Mouse (Mus musculus): ENCODE measurements around the gene Adtrp.
A peak's percentile ranks its signal among the peaks of the same experiment; 100 is the strongest.

Gene Adtrp

DNA sequence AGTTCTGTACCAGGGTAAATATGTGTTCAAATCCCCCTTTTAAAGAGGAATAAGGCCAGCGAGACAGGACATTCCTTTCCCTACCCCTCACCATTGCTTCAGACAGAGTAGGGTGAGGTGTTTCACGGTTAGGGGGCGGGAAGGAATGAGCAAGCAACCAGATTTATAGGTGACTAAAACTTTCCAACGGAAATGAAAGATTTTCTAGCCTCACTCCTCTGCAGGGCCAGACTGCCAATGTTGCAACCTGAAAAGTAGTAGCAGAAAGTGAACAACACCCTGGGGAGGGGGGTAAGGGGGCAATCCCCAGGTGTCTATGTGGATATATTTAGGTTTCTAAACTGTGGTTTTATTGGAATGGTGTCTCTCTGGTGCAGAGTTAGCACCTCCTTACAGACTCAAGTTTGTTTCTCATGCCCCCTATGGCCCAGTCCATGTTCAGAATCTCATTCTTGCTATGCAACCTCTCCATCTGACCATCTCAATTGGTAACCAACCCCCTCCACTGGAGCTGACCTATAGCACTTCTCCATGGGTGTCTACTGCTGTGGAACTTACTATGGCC, 73.6 kb downstream of the Adtrp start:
- no peak for DNase-seq

DNA sequence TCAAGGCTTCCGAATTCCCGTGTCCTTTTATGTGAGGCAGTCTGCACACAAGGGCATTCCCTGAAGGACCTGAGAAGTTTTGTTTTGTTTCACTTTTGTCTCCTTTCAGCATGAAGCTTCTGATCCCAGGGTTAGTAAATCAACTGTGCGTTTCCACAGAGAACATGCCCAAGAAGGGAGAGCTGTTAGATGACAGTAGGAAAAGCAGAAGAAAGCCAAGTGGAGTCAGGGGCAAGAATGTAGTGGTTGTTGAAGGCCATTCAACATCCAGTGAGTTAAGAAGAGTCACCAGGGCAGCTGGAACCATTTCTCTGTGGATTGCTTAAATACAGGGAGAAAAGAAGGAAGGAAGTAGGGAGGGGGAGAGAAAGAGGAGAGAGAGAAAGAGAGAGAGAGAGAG, 76.4 kb downstream of the Adtrp start:
- DNase-seq, result no peak

DNA sequence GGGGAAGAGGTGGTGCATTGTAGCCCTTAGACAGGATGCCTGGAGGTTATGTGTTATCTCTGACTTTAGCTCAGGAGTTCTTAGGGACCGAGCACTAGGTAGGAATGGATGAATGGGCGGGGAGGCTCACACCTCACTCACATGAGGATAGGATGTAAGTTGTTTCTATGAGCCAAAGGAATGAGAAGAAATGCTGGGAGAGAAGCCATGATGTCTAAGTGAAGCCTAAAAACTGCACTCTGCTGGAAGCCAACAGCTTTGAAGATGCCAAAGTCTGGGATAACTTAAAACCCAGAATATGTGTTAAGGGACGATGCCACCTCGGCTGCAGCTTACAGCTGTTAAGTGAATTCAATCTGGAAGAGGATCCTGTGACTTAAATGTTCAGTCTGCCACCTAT, 79.5 kb downstream of the Adtrp start:
- DNase-seq, result no peak

DNA sequence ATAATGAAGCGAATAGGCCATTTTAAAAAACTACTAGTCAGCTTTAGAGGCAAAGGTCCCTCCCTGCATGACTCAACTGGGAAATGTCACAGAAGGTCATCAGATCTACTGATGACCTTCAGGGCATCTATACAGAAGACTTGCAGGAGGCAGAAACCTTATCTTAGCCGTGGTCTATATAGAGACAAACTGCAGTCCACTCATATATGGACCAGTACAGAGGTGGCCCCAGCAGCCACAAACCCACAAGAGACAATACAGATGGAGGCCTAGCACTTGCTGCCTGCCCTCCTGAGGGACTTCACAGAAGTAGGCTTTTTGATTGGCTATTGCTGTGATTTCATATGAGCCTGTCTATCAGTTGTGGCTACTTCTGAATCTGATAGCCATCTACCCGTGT, 85.5 kb downstream of the Adtrp start:
- DNase-seq, result no peak

DNA sequence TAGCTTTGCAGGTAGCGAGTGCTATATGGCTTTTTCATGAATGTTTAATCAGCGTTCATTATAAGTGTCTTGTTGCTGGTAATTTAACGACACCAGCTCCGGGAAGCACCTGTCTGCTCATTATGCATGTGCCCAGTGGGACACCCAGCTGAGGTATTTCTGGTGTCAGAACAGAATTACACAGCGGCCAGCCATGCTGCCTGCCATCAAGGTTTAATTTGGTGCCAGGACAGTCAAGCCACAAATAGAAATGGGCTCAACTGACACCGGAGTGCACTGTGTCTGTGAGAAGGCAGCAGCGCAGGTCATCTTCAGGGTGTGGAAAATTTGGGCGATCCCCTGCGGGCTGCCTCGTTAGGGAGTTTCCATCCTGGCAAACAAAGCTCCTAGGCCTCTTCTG, 87.0 kb downstream of the Adtrp start:
- DNase-seq, result no peak

DNA sequence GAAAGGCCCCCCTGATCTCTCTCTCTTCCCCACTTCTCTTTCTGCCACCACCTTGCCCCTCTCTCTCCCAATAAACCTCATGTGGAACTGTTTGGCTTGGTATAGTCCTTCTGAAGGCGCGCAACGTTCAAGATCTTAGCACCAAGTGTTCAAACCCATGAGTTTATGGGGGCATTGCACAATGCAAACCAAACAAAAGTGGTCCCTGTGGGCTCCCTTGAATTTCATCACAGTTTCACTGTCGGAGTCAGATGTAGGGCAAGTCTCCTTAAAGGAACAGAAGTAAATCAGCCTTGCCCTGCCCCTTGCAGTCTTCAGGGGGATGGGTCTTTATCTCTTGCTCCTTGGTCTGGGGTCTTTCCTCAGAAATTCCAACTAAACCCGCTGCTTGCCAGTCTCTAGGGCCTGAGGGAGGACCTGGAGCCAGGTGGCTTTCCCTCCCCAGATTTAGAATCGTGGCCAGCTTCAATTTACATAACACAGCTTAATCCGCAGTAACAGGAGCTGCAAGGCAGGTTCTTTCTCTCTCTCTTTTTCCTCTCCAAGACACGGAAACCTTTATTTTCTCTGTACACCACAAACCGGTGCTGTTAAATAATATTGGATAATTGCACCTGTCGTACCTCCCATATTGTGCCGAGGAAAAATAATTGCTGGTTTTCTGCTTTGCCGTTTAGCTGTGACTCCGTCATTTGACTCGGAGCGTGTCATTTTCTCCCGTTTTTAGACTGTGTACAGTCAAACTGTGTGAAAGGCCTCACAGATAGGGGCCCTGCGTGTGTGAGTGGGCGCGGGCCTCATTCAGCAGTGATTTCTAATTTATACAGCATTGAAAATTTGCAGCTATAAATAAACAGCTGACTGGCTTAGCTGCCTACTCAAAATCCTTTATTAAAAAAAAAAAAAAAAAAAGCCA, 88.7 kb downstream of the Adtrp start:
- DNase-seq, result no peak

DNA sequence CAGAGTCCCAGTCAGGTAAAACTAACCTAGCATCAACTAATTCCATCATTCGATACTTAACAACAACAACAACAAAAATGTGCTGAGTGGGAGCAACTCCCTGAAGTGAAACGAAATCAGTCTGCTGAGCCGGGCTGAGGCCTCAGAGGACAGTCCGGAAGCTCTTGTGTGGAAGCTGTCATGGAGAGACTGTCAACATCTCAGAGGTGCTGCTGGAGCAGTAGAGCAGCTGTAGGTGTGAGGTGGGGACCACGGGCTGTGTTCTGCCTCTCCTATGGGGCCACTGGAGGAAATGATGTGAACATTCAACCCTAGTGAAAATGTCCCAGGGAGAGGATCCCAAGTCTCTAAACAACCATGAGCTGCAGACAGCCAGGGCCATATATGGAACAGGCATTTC, 94.4 kb downstream of the Adtrp start:
- no peak for DNase-seq

DNA sequence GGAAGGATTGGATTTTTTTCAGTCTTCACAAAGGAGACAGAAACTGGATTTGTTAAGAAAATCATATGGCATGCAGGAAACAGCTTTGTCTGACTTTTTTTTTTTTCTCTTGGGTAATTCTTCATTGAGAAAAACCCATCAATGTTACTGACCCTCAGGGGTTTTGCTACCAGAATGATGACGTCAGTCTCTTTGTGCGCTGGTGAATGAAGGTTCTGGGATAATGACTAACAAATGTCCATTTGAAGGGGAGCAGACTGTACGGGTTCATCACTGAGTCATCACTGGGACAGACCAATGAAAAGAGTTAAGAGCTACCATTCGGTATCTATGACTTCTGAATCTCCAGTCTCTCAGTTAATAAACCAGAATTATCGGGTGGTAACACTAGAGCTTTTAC, 97.0 kb downstream of the Adtrp start:
- DNase-seq, result no peak

DNA sequence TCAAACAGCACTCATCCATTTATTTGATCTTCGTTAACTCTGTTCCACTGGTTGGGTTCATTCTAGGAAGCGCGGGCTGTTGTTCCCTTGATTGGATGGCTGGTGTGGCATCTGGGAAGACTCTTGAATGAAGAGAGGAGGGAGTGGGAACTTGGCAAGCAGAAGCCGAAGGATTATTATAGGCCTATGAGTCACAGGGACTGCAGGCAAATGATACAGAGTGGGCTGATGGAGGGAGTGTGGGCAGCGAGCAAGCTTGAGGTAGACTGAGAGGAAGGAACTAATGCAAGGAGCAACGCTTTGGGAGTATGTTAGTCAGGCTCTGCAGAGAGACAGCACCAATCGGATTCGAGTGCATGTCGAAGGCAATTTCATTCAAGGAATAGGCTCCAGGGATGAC, 98.6 kb downstream of the Adtrp start:
- no peak for DNase-seq

DNA sequence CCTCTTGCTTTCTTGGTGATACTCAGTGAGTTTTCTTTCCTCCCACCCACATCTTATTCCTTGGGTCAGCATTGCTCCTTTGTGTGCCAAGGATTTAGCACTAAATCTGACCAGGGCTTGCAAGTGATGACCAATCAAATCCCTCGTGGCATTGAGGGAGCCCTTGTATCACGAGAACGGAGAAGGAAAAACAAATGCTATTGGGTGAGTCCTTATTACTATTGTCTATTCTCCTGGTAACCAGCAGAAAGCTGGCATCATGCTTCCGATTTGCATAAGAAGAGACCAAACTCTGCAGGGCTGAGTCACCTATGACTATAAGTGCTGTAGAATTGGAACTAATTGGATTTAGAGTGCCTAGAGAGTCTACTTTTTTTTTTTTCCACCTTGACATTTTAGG, 99.8 kb downstream of the Adtrp start:
- no peak for DNase-seq

DNA sequence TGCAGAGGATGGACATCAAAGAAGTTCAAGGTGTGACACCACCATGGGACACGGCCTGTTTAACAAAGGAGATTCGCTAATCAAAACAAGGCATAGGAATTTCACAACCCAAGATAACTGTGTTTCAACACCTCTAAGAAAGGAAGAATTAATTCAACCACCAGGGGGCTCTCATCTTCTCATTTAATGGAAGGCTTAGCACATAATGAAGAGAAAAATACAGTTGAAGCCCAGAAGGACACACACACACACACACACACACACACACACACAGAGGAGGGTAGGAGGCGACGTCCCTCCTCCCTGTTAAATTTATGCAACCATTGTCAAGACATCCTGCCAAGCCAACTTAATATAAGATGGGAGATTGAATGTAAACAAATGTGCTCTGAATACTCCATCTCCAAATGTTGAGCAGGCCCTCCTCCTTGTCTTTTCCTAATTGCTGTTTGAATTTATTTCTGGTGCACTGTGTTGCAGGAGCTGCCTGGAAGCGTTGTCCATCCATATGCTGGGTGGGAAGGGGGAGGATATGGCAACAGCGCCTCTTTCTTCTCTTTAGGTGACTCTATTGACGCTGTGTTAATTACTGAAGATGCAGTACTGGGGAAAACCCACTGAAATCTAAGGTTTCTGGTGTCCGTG, 100.4 kb downstream of the Adtrp start:
- DNase-seq, result peak; percentile 42 to 58

DNA sequence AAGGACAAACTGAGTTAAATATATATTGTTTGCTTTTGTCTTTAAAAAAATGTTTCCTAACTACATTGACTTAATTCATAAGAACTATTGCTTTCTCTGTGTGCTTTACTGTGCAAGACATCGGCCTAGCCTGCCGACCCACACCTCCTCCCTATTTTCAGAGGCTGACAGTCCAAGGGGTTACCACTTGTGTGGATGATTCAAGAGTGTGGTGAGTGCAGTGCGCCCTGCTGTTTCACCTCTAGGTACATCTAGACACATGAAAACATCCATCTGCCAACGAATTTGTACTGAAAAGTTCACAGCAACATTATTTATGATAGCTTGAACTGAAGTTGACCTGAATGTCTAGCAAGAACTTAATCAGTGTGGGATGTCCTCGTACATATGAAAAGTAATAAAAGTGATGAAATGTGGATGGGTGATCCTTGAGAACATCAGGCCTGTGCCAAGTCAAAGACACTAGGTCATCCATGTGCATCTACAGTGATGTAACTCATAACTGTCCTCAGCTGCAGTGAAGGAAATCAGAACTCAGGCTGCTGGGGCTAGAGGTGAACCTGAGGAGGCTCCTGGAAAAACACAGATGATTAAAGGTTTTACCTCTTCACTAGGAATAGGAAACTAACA, 106.9 kb downstream of the Adtrp start:
- no peak for DNase-seq

DNA sequence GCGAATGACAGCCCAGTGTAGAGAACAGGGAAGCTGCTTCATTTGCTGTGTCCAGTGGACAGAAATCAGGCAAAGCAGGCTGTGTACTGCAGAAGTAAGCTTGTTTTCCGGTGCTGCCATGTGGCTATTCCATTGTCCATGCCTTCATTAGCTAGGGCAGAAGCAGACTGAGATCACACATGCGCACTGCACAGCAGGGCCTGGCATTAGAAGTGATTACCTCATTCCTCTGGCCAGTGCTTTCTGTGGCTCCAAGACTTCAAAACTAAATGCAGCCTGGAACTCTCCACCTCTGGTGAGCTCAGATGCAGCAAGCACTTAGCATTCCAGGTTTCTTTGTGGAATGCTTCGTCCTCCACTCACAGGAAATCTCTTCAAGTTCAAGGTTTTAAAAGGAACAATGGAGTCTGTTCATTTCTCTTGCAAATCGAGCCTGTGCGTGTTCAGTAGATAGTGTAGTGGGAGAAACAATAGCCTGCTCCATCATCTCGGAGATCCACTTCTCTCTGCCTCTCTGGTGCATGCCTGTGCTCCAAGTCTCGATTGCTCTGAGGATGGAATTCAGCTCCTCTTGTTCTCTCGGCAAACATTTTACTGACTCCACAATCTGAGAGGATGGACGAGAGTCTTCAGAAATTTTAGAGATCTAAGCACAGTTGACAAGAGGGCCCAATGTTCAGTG, 109.7 kb downstream of the Adtrp start:
- no peak for DNase-seq

DNA sequence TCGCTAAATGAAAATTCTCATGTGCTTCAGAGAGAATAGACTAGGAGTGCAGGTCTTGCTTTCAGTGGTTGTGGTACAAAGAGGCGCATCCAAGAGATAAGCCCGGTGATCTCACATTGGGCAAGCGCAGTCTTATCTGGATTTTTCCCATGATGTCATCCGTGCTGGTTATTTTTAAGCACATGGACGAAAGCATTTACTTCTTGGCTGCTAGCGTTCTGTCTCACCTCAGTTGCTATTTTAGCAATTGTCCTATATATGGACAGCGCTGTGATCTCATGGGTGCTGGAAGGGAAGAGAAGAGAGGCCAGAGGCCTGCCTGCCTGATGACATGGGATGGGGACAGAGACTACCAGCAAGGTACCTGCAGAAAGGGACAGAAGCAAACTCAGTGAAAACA, 117.8 kb downstream of the Adtrp start:
- DNase-seq, result no peak

DNA sequence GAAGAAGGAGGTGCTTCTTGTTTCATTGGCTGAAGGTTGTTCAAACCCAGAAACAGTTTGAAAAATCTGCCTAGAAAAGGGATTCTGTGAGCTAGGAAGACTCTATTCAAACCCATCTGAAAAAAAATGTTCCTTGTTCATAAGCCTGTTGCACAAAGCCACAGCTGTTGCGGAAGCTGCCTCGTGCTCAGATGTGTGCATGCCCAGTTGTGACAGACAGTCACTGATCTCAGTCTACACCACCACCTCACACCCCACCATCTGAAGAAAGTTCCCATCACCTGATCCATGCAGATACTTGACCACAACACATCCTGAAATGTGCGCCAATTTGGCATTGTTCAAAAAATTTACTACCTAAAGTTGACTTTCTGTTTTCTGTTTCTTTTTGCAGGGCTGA, 119.7 kb downstream of the Adtrp start:
- no peak for DNase-seq

DNA sequence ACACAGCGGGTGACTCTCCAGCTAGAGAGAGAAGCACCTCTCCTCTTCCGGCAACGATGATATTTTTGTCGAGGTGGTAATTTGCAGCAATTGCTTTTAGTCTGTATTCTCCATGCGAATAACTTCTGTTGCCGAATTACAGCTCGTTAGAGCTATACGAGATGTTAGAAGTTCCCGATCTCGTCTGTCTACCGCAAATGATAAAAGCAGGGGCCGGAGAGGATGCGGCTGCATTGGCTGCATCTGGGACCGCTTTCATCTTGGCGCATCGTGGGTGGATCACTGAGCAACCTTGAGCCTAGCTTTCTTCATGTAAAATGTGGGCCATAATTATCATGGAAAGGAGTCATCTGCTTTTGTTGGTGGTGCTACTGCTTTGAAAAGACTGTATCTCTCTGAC, 128.2 kb downstream of the Adtrp start:
- DNase-seq, result no peak

DNA sequence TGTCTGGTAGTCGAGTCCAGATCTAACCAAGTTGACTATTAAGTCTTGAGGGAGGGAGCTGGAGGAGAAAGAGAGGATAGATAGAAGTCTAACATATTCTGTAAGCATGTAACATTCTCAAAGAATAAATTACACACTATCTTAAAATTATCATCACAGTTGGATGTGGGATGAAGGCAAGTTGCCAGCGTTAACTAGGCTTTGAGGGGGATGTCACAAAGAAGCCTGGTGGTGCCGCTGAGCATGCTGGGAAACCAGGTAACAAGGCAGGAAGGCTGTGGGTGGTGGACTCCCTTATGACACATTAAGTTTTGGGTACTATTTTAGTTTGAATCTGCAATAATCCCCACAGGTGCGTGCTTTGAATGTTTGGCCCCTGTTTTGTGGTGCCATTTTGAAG, 129.4 kb downstream of the Adtrp start:
- DNase-seq, result no peak
